Mouse (Mus musculus) adrenal gland, adult 18-20 months (tissue): ENCODE results near the gene Tpbgl. TPM values are rescaled to one million over a fixed set of nuclear protein-coding genes. Genes with fewer than 3 reads are reported as not detected.

Source experiments
- DNase-seq, 2 experiments: peaks; one replicate each; pipeline ENCODE4 v3.0.0; 2021 to 2022; ENCODE audit warnings: low spot score in 2 of 2
- long read RNA-seq, 2 experiments: library from polyadenylated mRNA; stranded (forward); transcript quantifications; one replicate each; pipeline ENCODE4 v2.0.0; 2021
- total RNA-seq, 2 experiments: library from RNA; stranded (reverse); gene quantifications; 1 replicate in 1 of 2; 2 replicates in 1 of 2; pipeline ENCODE4 v1.2.3; 2021

Tpbgl gene
- total RNA-seq: 10 to 100 TPM; 17.5 to 29.5 TPM
- long read RNA-seq, experiment 1, transcript Tpbgl-201 (1 exons, 3,022 nt): major isoform, 38 of 38 reads
- long read RNA-seq, experiment 1, partial matches to known transcripts: 0 of 38 reads
- long read RNA-seq, experiment 1, other reads (novel, unspliced or antisense): 0 of 38 reads
- long read RNA-seq, experiment 2, transcript Tpbgl-201 (1 exons, 3,022 nt): major isoform, 28 of 28 reads
- long read RNA-seq, experiment 2, partial matches to known transcripts: 0 of 28 reads
- long read RNA-seq, experiment 2, other reads (novel, unspliced or antisense): 0 of 28 reads

- peak; percentile 76 to 82 for DNase-seq
Observed at GRCm38 (mm10) chr7:99626376-99627270, at the start of gene Tpbgl. TSS of gene Tpbgl (minus strand) at chr7:99627103.

- no peak for DNase-seq
Observed at GRCm38 (mm10) chr7:99674890-99675289, 48.0 kb upstream of the Tpbgl start.

- no peak for DNase-seq
Observed at GRCm38 (mm10) chr7:99674209-99674608, 47.3 kb upstream of the Tpbgl start.

- no peak for DNase-seq
Observed at GRCm38 (mm10) chr7:99673188-99673587, 46.3 kb upstream of the Tpbgl start.

- DNase-seq: no peak
Observed at GRCm38 (mm10) chr7:99671544-99672435, 44.9 kb upstream of the Tpbgl start.

GRCm38 (mm10) chr7:99670915-99671314 lies 44.0 kb upstream of the Tpbgl start:
- DNase-seq: no peak

- DNase-seq: peak in 1 of 2 experiments; percentile 45
Observed at GRCm38 (mm10) chr7:99668802-99669201, 41.9 kb upstream of the Tpbgl start.

- DNase-seq: no peak
Observed at GRCm38 (mm10) chr7:99667096-99667495, 40.2 kb upstream of the Tpbgl start.

GRCm38 (mm10) chr7:99665731-99666452 lies 39.0 kb upstream of the Tpbgl start:
- no peak for DNase-seq

GRCm38 (mm10) chr7:99664571-99665485 lies 37.9 kb upstream of the Tpbgl start:
- no peak for DNase-seq

GRCm38 (mm10) chr7:99663507-99664220 lies 36.8 kb upstream of the Tpbgl start:
- DNase-seq: no peak

GRCm38 (mm10) chr7:99662311-99662710 lies 35.4 kb upstream of the Tpbgl start:
- DNase-seq: no peak

- no peak for DNase-seq
Observed at GRCm38 (mm10) chr7:99661571-99662230, 34.8 kb upstream of the Tpbgl start.

- DNase-seq: no peak
Observed at GRCm38 (mm10) chr7:99661071-99661470, 34.2 kb upstream of the Tpbgl start.

- peak; percentile 87 to 88 for DNase-seq
Observed at GRCm38 (mm10) chr7:99659379-99660029, 32.6 kb upstream of the Tpbgl start.

- DNase-seq: no peak
Observed at GRCm38 (mm10) chr7:99654244-99654643, 27.3 kb upstream of the Tpbgl start.

- DNase-seq: no peak
Observed at GRCm38 (mm10) chr7:99649585-99649984, 22.7 kb upstream of the Tpbgl start.

- DNase-seq: peak; percentile 66 to 67
Observed at GRCm38 (mm10) chr7:99648623-99649022, 21.7 kb upstream of the Tpbgl start.
